Mouse (Mus musculus) induced T-regulatory cell, adult 2 months (primary cell): ENCODE data around the gene Rftn2.

ENCODE experiments used
- DNase-seq: peaks from one replicate; pipeline ENCODE4 v3.0.0-alpha.2; 2012; ENCODE audit warnings: low read depth

Rftn2 gene

DNA sequence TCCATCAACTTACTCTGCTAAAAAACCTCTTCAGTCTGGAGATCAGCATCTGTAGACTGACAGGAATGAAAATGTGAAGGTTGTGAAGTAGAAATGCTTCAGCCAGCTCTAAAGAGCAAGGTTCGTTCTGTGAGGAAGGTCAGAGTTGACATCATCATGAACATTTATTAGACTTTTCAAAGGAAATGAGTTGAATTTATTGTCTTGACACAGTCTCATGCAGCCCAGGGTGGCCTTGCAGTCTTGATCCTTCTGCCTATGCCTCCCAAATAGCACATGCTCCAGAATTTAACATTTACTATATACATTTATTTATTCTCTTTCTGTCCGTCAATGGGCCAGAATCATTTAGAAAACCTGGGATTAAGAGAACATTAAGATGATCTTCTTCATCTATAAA is 103.0 kb downstream of the Rftn2 start:
- DNase-seq: no peak

DNA sequence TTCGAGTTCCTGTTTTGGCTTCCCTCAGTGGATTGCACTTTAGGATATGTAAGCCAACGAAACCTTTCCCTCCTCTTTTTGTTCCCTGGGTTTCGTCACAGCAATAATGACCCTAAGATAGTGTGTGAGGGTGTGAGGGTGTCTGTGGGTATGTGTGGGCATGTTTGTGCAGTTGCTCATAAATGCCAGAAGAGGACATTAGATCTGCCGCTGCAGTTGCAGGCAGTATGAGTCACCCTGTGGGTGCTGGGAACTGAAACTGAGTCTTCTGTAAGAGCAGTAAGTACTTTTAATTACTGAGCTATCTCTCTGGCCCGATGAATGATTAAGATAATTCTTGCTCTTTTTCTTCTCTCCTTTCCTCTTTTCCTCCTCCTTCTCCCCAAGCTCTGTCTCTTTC is 103.5 kb downstream of the Rftn2 start:
- no peak for DNase-seq
